Mouse (Mus musculus): ENCODE results near the gene Olfm2. TPM values are rescaled to one million over a fixed set of nuclear protein-coding genes. Genes with fewer than 3 reads are reported as not detected.
"Not testable (repeated sequence)": the region's sequence is repeated elsewhere in the genome, so short reads cannot be mapped to it uniquely, and the experiment has no call there.

The Olfm2 gene
- polyA plus RNA-seq, 1 experiment from 2014 or later = 40.8 TPM

GRCm38 (mm10) chr9:20642896-20643466 lies 103.2 kb downstream of the Olfm2 start:
- H3K27me3 ChIP-seq = no peaks in the 10 kb centered on the region
- peak; percentile 86 for ATAC-seq (ENCODE audit: low FRiP score, low read depth)
- peak overlapping the region; percentile 81 for H3K4me3 ChIP-seq
- H3K36me3 ChIP-seq = peaks cover 30% of the 10 kb centered on the region
- H3K27ac ChIP-seq (replicated peaks) = peak overlapping the region; percentile 93
- no peaks in the 10 kb centered on the region for H3K9me3 ChIP-seq
- peak overlapping the region; percentile 86 for H3K9ac ChIP-seq (replicated peaks)
- H3K4me1 ChIP-seq = peaks cover 34% of the 10 kb centered on the region
- WGBS = under 1% methylated on average over 30 of the region's 30 CpGs
- H3K4me2 ChIP-seq (replicated peaks) = peak overlapping the region; percentile 98

DNA sequence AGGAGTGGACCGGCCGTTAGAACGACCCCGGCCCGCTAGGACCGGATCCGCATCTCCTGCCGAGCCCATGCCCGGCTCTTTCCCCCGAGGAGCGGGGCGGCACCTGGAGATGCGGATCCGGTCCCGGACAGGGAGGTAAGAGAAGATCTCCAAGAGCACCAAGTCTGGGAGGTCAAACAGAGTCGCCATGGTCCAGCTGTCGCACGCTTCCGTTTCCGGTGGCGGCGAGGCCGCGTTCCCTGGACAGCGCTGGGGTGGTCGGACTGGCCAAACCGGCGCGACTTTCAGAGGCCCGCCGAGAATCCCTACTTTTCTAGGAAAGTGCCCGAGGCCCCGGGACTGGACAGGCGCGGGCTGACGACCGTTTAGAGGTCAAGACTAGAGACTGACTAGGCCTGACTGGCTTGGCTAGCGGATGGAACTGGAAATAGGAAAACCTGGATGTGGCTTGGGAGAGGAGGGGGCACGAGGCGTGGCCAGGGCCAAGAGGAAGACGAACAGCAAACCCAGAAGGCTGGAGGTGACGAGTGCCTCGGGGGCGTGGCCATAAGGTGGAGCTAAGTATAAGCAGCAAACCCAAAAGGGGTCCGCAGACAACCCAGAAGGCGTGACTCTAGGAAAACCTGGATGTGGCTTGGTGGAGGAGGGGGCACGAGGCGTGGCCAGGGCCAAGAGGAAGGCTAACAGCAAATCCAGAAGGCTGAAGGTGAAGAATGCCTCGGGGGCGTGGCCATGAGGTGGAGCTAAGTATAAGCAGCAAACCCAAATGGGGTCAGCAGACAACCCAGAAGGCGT lies 103.9 kb downstream of the Olfm2 start, which contains the start of gene Ubl5:
Gene Ubl5 (plus strand): TSS at position 778 of the 795 bp plus-strand sequence.
- no peaks in the 10 kb centered on the region for H3K9me3 ChIP-seq
- H3K27ac ChIP-seq (replicated peaks) = peak within 1 kb of the TSS; percentile 93
- WGBS = under 1% methylated on average over 51 of the region's 51 CpGs
- H3K36me3 ChIP-seq = peaks cover 33% of the 10 kb centered on the region
- no peaks in the 10 kb centered on the region for H3K27me3 ChIP-seq
- peak within 1 kb of the TSS; percentile 81 for H3K4me3 ChIP-seq
- H3K9ac ChIP-seq (replicated peaks) = peak within 1 kb of the TSS; percentile 86
- ATAC-seq (ENCODE audit: low FRiP score, low read depth) = peak; percentile 88
- peak within 1 kb of the TSS; percentile 98 for H3K4me2 ChIP-seq (replicated peaks)
- H3K4me1 ChIP-seq = peaks cover 34% of the 10 kb centered on the region

GRCm38 (mm10) chr9:20641501-20641900 lies 104.6 kb downstream of the Olfm2 start:
- H3K27ac ChIP-seq (replicated peaks) = no peak overlapping the region; the same call in 1 of the 2 replicates
- peak overlapping the region; percentile 81 for H3K4me3 ChIP-seq
- H3K36me3 ChIP-seq = peaks cover 28% of the 10 kb centered on the region
- no peak for ATAC-seq (ENCODE audit: low FRiP score, low read depth)
- WGBS = 30% methylated on average over 6 of the region's 6 CpGs
- H3K9me3 ChIP-seq = no peaks in the 10 kb centered on the region
- H3K27me3 ChIP-seq = no peaks in the 10 kb centered on the region
- peaks cover 34% of the 10 kb centered on the region for H3K4me1 ChIP-seq
- H3K4me2 ChIP-seq (replicated peaks) = peak overlapping the region; percentile 98
- H3K9ac ChIP-seq (replicated peaks) = peak overlapping the region; percentile 86

DNA sequence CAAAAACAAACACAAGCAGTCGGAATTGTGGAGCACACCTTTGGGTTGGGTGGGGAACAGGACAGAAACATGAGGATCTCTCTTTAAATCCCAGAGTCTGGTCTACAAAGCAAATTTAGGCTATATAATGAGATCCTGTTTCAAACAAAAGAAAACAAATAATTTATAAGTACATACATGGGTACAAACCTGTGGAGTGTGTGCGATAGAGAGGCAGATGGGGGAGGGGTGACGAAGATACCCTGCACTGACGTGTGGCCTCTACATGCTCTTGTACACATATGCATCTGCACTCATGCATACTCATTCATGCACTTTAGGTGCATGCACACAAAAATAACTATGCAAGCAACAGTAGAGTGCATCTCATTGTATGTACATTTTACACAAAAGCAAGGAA lies 106.7 kb downstream of the Olfm2 start:
- 94% methylated on average over 4 of the region's 4 CpGs for WGBS
- H3K9ac ChIP-seq (replicated peaks) = no peak overlapping the region
- ATAC-seq (ENCODE audit: low FRiP score, low read depth) = no peak

GRCm38 (mm10) chr9:20638552-20638951 lies 107.6 kb downstream of the Olfm2 start:
- Histone ChIP-seq H3K27ac (replicated peaks) (no peak overlapping the region), H3K36me3 (peaks cover 22% of the 10 kb centered on the region), H3K27me3 (no peaks in the 10 kb centered on the region), H3K4me3 (no peak overlapping the region), H3K9me3 (no peaks in the 10 kb centered on the region), H3K9ac (replicated peaks) (no peak overlapping the region), H3K4me2 (replicated peaks) (no peak overlapping the region), H3K4me1 (peaks cover 18% of the 10 kb centered on the region)
- no peak for ATAC-seq (ENCODE audit: low FRiP score, low read depth)
- WGBS = 96% methylated on average over 19 of the region's 19 CpGs

More for the DNA sequence above, 106.7 kb downstream of the Olfm2 start:
- no peak overlapping the region for H3K27ac ChIP-seq (replicated peaks)
- H3K4me1 ChIP-seq = peaks cover 23% of the 10 kb centered on the region
- no peaks in the 10 kb centered on the region for H3K9me3 ChIP-seq
- no peaks in the 10 kb centered on the region for H3K27me3 ChIP-seq
- no peak overlapping the region for H3K4me3 ChIP-seq
- no peak overlapping the region for H3K4me2 ChIP-seq (replicated peaks)
- H3K36me3 ChIP-seq = peaks cover 22% of the 10 kb centered on the region

DNA sequence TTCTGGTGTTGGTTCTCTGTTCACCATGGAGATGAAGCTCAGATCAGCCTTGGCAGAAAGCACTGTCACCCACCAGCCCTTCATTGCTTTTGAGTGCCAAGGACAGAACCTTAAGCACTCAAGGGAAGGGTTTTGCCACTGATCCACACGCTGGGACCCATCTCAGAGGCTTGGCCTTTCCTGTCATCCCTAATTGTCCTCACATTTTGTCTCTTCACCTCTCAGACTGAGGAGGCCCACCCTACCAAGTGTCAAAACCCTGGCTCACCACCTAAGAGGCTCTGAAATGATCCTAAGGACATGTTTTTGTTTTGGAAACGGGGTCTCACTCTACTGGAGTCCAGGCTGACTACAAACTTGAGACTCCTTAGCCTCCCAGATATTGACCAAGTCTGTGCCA lies 109.4 kb downstream of the Olfm2 start:
- H3K27me3 ChIP-seq = no peaks in the 10 kb centered on the region
- H3K4me1 ChIP-seq = peaks cover 12% of the 10 kb centered on the region
- no peak overlapping the region for H3K4me2 ChIP-seq (replicated peaks)
- 80% methylated on average over 2 of the region's 2 CpGs for WGBS
- H3K4me3 ChIP-seq = no peak overlapping the region
- H3K27ac ChIP-seq (replicated peaks) = no peak overlapping the region
- H3K9me3 ChIP-seq = no peaks in the 10 kb centered on the region
- peaks cover 22% of the 10 kb centered on the region for H3K36me3 ChIP-seq
- H3K9ac ChIP-seq (replicated peaks) = no peak overlapping the region
- no peak for ATAC-seq (ENCODE audit: low FRiP score, low read depth)

GRCm38 (mm10) chr9:20636256-20636655 lies 109.9 kb downstream of the Olfm2 start:
- ATAC-seq (ENCODE audit: low FRiP score, low read depth) = no peak
- Histone ChIP-seq H3K27me3 (no peaks in the 10 kb centered on the region), H3K4me2 (replicated peaks) (no peak overlapping the region), H3K27ac (replicated peaks) (no peak overlapping the region), H3K4me1 (peaks cover 6% of the 10 kb centered on the region), H3K9ac (replicated peaks) (no peak overlapping the region), H3K9me3 (no peaks in the 10 kb centered on the region), H3K36me3 (peaks cover 22% of the 10 kb centered on the region), H3K4me3 (no peak overlapping the region)
- 75% methylated on average over 3 of the region's 3 CpGs for WGBS

DNA sequence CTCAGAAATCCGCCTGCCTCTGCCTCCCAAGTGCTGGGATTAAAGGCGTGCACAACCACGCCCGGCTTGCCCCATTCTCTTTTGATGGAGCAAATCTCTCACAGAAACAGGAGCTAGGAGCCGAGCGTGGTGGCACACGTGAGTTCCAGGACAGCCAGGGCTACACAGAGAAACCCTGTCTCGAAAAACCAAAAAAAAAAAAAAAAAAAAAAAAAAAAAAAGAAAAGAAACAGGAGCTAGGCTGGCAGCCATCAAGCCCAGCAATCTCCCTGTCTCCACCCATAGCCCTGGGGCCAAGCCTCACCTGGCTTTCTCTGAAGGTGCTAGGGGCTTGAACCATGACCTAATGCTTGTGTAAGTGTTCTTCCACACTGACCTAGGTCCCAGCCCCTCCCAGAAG lies 110.5 kb downstream of the Olfm2 start:
- ATAC-seq (ENCODE audit: low FRiP score, low read depth); H3K27ac ChIP-seq (replicated peaks); H3K4me3 ChIP-seq; H3K9me3 ChIP-seq; H3K27me3 ChIP-seq; H3K4me2 ChIP-seq (replicated peaks); H3K4me1 ChIP-seq; H3K9ac ChIP-seq (replicated peaks): not testable (repeated sequence)
- peaks cover 22% of the 10 kb centered on the region for H3K36me3 ChIP-seq
- WGBS = 90% methylated on average over 8 of the region's 8 CpGs

GRCm38 (mm10) chr9:20631332-20631731 lies 114.8 kb downstream of the Olfm2 start:
- H3K27me3 ChIP-seq = no peaks in the 10 kb centered on the region
- H3K9ac ChIP-seq (replicated peaks) = no peak overlapping the region
- no peaks in the 10 kb centered on the region for H3K36me3 ChIP-seq
- no peak overlapping the region for H3K27ac ChIP-seq (replicated peaks)
- H3K4me1 ChIP-seq = no peaks in the 10 kb centered on the region
- no peak overlapping the region for H3K4me2 ChIP-seq (replicated peaks)
- ATAC-seq (ENCODE audit: low FRiP score, low read depth) = no peak
- 98% methylated on average over 2 of the region's 2 CpGs for WGBS
- no peak overlapping the region for H3K4me3 ChIP-seq
- H3K9me3 ChIP-seq = no peaks in the 10 kb centered on the region

Other genes starting within 250 kb of the Olfm2 start
- gene Zfp266, start 224.9 kb downstream of the Olfm2 start, polyA plus RNA-seq (2016; fragmentation: Nextera tagmentation; extraction: Ambion mirVana) = 166 and 168 TPM in 2 replicates
- 31.6 and 32.7 TPM in 2 replicates for gene Zfp846, start 165.1 kb downstream of the Olfm2 start, polyA plus RNA-seq (2016; fragmentation: Nextera tagmentation; extraction: Ambion mirVana)
- 463 and 492 TPM in 2 replicates for gene Ubl5, start 103.5 kb downstream of the Olfm2 start, polyA plus RNA-seq (2016; fragmentation: Nextera tagmentation; extraction: Ambion mirVana)
- 19.2 and 20.5 TPM in 2 replicates for gene Fbxl12, start 101.6 kb downstream of the Olfm2 start, polyA plus RNA-seq (2016; fragmentation: Nextera tagmentation; extraction: Ambion mirVana)
- 54.6 and 54.8 TPM in 2 replicates for gene Pin1, start 94.3 kb downstream of the Olfm2 start, polyA plus RNA-seq (2016; fragmentation: Nextera tagmentation; extraction: Ambion mirVana)
- gene Col5a3, start 68.7 kb upstream of the Olfm2 start, polyA plus RNA-seq (2016; fragmentation: Nextera tagmentation; extraction: Ambion mirVana) = 0.63 and 0.84 TPM in 2 replicates
- gene Rdh8, start 72.2 kb upstream of the Olfm2 start, polyA plus RNA-seq (2016; fragmentation: Nextera tagmentation; extraction: Ambion mirVana) = not detected in 2 replicates
- gene A230050P20Rik, start 122.3 kb upstream of the Olfm2 start, polyA plus RNA-seq (2016; fragmentation: Nextera tagmentation; extraction: Ambion mirVana) = 1.3 and 1.8 TPM in 2 replicates
- gene Angptl6, start 133.4 kb upstream of the Olfm2 start, polyA plus RNA-seq (2016; fragmentation: Nextera tagmentation; extraction: Ambion mirVana) = 4.3 TPM in 2 replicates
- 55.3 and 62.7 TPM in 2 replicates for gene Ppan, start 141.8 kb upstream of the Olfm2 start, polyA plus RNA-seq (2016; fragmentation: Nextera tagmentation; extraction: Ambion mirVana)
- 298 and 321 TPM in 2 replicates for gene Eif3g, start 152.3 kb upstream of the Olfm2 start, polyA plus RNA-seq (2016; fragmentation: Nextera tagmentation; extraction: Ambion mirVana)
- gene Dnmt1, start 213.5 kb upstream of the Olfm2 start, polyA plus RNA-seq (2016; fragmentation: Nextera tagmentation; extraction: Ambion mirVana) = 109 and 113 TPM in 2 replicates
- gene S1pr2, start 230.4 kb upstream of the Olfm2 start, polyA plus RNA-seq (2016; fragmentation: Nextera tagmentation; extraction: Ambion mirVana) = 20.6 and 22.6 TPM in 2 replicates